Mouse (Mus musculus): ENCODE results near the gene Lipn.

Lipn gene

GRCm38 (mm10) chr19:34066779-34067472, at the start of gene Lipn:
Lipn (plus strand) TSS chr19:34067358.
- DNase-seq (ENCODE audit: low read depth) = peak; percentile 55

GRCm38 (mm10) chr19:34021440-34022172, 45.6 kb upstream of the Lipn start:
- DNase-seq (ENCODE audit: low read depth) = peak; percentile 14

- peak; percentile 71 for DNase-seq (ENCODE audit: low read depth)
Observed at GRCm38 (mm10) chr19:34022759-34023158, 44.4 kb upstream of the Lipn start.

- no peak for DNase-seq (ENCODE audit: low read depth)
Observed at GRCm38 (mm10) chr19:34039731-34040130, 27.4 kb upstream of the Lipn start.

- DNase-seq (ENCODE audit: low read depth) = peak; percentile 76
Observed at GRCm38 (mm10) chr19:34043008-34043407, 24.1 kb upstream of the Lipn start.

- DNase-seq (ENCODE audit: low read depth) = no peak
Observed at GRCm38 (mm10) chr19:34049371-34050039, 17.7 kb upstream of the Lipn start.

GRCm38 (mm10) chr19:34051502-34051901, 15.7 kb upstream of the Lipn start:
- peak; percentile 89 for DNase-seq (ENCODE audit: low read depth)

GRCm38 (mm10) chr19:34063547-34063946, 3.6 kb upstream of the Lipn start:
- no peak for DNase-seq (ENCODE audit: low read depth)

GRCm38 (mm10) chr19:34064059-34064458, 3.1 kb upstream of the Lipn start:
- DNase-seq (ENCODE audit: low read depth) = peak; percentile 51

GRCm38 (mm10) chr19:34074239-34074638, 7.1 kb downstream of the Lipn start:
- DNase-seq (ENCODE audit: low read depth) = no peak

GRCm38 (mm10) chr19:34078130-34078529, 11.0 kb downstream of the Lipn start:
- DNase-seq (ENCODE audit: low read depth) = no peak

- no peak for DNase-seq (ENCODE audit: low read depth)
Observed at GRCm38 (mm10) chr19:34089011-34089680, 22.0 kb downstream of the Lipn start.

- DNase-seq (ENCODE audit: low read depth) = peak; percentile 6
Observed at GRCm38 (mm10) chr19:34095381-34095780, 28.2 kb downstream of the Lipn start.

GRCm38 (mm10) chr19:34096228-34096627, 29.1 kb downstream of the Lipn start:
- peak; percentile 8 for DNase-seq (ENCODE audit: low read depth)

GRCm38 (mm10) chr19:34100633-34101032, 33.5 kb downstream of the Lipn start, which contains the start of gene Lipm:
Lipm (plus strand) TSS chr19:34100933.
- DNase-seq (ENCODE audit: low read depth) = no peak

- no peak for DNase-seq (ENCODE audit: low read depth)
Observed at GRCm38 (mm10) chr19:34101888-34102287, 34.7 kb downstream of the Lipn start.

GRCm38 (mm10) chr19:34104841-34105240, 37.7 kb downstream of the Lipn start:
- no peak for DNase-seq (ENCODE audit: low read depth)

GRCm38 (mm10) chr19:34119102-34119501, 51.9 kb downstream of the Lipn start:
- DNase-seq (ENCODE audit: low read depth) = no peak

GRCm38 (mm10) chr19:34119653-34120052, 52.5 kb downstream of the Lipn start:
- peak; percentile 26 for DNase-seq (ENCODE audit: low read depth)

GRCm38 (mm10) chr19:34120107-34120731, 53.1 kb downstream of the Lipn start:
- DNase-seq (ENCODE audit: low read depth) = peak; percentile 52

Measured in NIH3T3 (cell line).